Mouse (Mus musculus): ENCODE measurements around the gene Aga. TPM values are rescaled to one million over a fixed set of nuclear protein-coding genes. Genes with fewer than 3 reads are reported as not detected.

Gene Aga
- total RNA-seq (2023), result 10 to 100 TPM in 1 of 2 experiments, 1 to 10 TPM in 1; 9.6 to 10.1 TPM

GRCm38 (mm10) chr8:53511551-53512127 is at the start of gene Aga:
TSS of gene Aga (plus strand) at chr8:53511727.

Other genes starting within 250 kb of the Aga start
- 1 to 10 TPM in 1 of 2 experiments, under 1 TPM in 1; 0.74 to 2.7 TPM for gene Neil3, start 127.3 kb downstream of the Aga start, total RNA-seq (2023)

Measured in T-cell, adult 66 days (primary cell).